Mouse (Mus musculus): ENCODE data around the gene Zbtb44. TPM values are rescaled to one million over a fixed set of nuclear protein-coding genes. Genes with fewer than 3 reads are reported as not detected.

Zbtb44 gene
- polyA plus RNA-seq, 1 experiment from 2014 or later = 4.5 TPM

DNA sequence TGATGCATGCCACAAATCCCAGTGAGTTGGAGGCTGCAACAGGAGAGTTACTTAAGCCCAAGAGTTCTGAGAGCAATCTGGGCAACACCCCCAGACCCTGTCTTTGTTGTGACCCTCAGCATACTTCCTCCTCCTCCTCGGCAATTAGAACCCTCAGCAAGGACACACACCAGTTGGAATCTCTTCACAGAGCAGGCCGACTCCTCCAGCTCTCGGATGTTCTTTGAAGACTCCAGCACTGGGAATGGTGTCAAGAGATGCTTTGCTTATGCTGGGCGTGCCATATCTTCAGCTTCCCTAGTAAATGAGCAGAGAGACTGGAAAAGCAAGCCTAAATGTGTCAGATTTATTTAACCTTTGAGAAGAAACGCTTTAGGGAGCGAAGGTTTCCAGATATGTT lies 50.3 kb downstream of the Zbtb44 start:
- Histone ChIP-seq H3K9me3 (ENCODE audit: control insufficient read depth, low read length) (no peaks in the 10 kb centered on the region), H3K9ac (ENCODE audit: low read length) (no peak overlapping the region), H3K27me3 (ENCODE audit: control insufficient read depth, insufficient read depth, low read length) (no peaks in the 10 kb centered on the region), H3K4me1 (ENCODE audit: control insufficient read depth, insufficient read depth, low read length) (no peaks in the 10 kb centered on the region), H3K36me3 (ENCODE audit: control insufficient read depth, insufficient read depth, low read length) (no peaks in the 10 kb centered on the region), H3K4me3 (ENCODE audit: low read depth, low read length) (no peak overlapping the region), H3K27ac (ENCODE audit: low read depth, low read length) (no peak overlapping the region), H3K4me2 (ENCODE audit: low read depth) (no peak overlapping the region)
- 76% methylated on average over 6 of the region's 6 CpGs for WGBS
- DNase-seq (ENCODE audit: low spot score) (no peak), ATAC-seq (ENCODE audit: insufficient read depth, low FRiP score, low TSS enrichment) (no peak)

DNA sequence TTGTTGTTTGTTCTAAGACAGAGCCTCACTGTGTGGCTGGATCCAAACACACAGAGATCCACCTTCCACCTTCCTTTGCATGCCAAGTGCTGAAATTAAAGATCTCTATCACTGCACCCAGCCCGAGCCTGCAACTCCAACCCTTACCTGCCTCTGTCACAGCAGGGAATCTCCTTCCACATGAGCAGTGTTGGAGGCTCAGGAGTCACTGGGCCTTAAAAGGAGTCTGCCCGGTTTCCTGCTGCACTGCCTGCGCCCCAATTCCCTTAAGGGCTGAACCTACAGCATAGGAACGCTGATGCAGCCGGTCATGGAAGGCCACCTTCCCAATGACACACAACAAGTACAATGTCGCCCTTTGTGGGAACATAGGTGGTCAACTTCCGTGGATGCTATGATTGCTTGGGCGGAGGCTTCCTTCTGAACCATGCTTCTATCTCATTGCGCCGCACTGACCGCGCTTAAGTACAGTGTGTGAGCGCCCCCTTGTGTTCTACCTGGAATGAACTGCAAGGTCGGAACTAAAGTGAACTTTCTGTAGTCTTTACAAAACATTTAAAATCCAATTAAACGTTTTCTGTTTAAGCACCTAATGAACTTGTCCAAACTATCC lies 51.7 kb downstream of the Zbtb44 start:
- DNase-seq (ENCODE audit: low spot score) (peak; percentile 79), ATAC-seq (ENCODE audit: insufficient read depth, low FRiP score, low TSS enrichment) (0 out of 2 replicates have a peak, but pooled peaks have one; percentile 48)
- Histone ChIP-seq H3K4me1 (ENCODE audit: control insufficient read depth, insufficient read depth, low read length) (no peaks in the 10 kb centered on the region), H3K4me3 (ENCODE audit: low read depth, low read length) (no peak overlapping the region), H3K27ac (ENCODE audit: low read depth, low read length) (no peak overlapping the region), H3K9ac (ENCODE audit: low read length) (no peak overlapping the region), H3K27me3 (ENCODE audit: control insufficient read depth, insufficient read depth, low read length) (no peaks in the 10 kb centered on the region), H3K4me2 (ENCODE audit: low read depth) (peak overlapping the region; percentile 35), H3K36me3 (ENCODE audit: control insufficient read depth, insufficient read depth, low read length) (no peaks in the 10 kb centered on the region), H3K9me3 (ENCODE audit: control insufficient read depth, low read length) (no peaks in the 10 kb centered on the region)
- 10% methylated on average over 15 of the region's 15 CpGs for WGBS

DNA sequence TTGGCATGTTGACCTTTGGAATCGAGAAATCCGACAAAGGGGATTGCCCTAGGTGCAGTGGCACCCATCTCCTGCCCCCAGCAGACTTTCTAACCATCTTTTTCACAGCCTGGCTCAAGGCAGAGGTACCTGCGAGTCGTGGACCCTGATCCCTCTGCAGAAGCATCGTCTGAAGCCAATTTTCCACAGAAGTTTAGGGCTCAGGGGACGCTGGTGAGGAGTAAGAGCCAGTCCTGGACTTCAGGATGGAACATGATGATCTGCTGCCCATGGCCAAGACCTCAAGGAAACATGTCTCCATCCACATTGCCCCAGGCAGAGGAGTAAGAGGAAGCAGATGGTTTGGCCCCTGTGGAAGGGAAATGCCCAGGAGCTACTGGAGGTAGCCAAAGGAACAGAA lies 52.3 kb downstream of the Zbtb44 start:
- Histone ChIP-seq H3K4me1 (ENCODE audit: control insufficient read depth, insufficient read depth, low read length) (no peaks in the 10 kb centered on the region), H3K36me3 (ENCODE audit: control insufficient read depth, insufficient read depth, low read length) (no peaks in the 10 kb centered on the region), H3K9ac (ENCODE audit: low read length) (no peak overlapping the region), H3K27ac (ENCODE audit: low read depth, low read length) (no peak overlapping the region), H3K4me2 (ENCODE audit: low read depth) (no peak overlapping the region), H3K4me3 (ENCODE audit: low read depth, low read length) (no peak overlapping the region), H3K9me3 (ENCODE audit: control insufficient read depth, low read length) (no peaks in the 10 kb centered on the region), H3K27me3 (ENCODE audit: control insufficient read depth, insufficient read depth, low read length) (no peaks in the 10 kb centered on the region)
- WGBS = 76% methylated on average over 6 of the region's 6 CpGs
- DNase-seq (ENCODE audit: low spot score) (no peak), ATAC-seq (ENCODE audit: insufficient read depth, low FRiP score, low TSS enrichment) (no peak)

DNA sequence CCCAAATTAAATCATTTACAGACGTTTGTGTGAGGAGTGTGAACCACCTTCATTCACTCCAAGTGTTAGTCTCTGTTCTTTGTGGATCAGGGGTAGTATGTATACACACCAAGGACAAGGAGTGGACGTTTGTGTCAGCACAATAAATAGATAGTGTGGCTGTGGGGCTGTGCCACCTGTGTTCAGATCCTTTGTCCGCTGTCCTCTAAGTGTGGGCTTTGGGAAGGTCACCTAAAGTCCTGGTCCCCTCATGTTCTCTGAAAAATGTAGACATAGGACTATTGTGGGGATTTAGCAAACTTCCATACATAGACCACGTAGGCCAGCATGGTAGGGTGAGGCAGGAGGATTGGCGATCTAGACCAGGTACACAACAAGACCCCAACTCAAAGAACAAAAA lies 55.1 kb downstream of the Zbtb44 start:
- Histone ChIP-seq H3K36me3 (ENCODE audit: control insufficient read depth, insufficient read depth, low read length) (no peaks in the 10 kb centered on the region), H3K9ac (ENCODE audit: low read length) (no peak overlapping the region), H3K27me3 (ENCODE audit: control insufficient read depth, insufficient read depth, low read length) (no peaks in the 10 kb centered on the region), H3K4me3 (ENCODE audit: low read depth, low read length) (no peak overlapping the region), H3K27ac (ENCODE audit: low read depth, low read length) (no peak overlapping the region), H3K4me1 (ENCODE audit: control insufficient read depth, insufficient read depth, low read length) (no peaks in the 10 kb centered on the region), H3K9me3 (ENCODE audit: control insufficient read depth, low read length) (no peaks in the 10 kb centered on the region), H3K4me2 (ENCODE audit: low read depth) (no peak overlapping the region)
- WGBS = 75% methylated on average over 5 of the region's 5 CpGs
- DNase-seq (ENCODE audit: low spot score) = no peak
- ATAC-seq (ENCODE audit: insufficient read depth, low FRiP score, low TSS enrichment) = no peak

DNA sequence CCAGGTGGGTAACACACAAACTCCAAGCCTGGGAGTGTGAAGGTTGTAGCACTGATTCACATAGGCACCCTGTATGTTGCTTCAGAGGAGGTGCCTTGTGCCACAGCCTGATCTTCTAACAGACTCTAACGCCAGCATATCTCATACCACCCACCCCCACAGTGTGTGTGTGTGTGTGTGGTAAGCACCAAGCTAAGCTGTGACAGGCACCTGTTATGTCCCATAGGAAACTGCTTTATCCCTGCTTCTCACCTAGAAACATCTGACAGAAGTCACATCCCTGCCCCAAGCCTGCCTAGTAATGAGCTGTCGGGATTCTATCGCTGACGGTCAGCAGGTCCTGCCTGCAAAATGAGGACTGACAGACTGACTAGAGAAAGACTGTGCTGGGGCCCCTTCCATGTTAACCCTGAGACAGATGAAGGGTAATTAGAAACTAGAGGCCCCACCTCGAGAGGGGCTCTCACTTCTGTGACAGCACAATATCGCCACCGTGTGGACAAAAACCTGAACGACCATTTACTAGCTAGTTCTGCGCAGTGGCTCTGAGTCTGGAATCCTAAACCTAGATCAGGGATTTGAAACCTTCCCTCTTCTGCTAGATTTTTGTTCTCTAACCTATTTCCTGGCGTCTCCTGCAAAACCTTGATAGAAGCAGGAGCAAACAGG lies 55.8 kb downstream of the Zbtb44 start:
- WGBS = 22% methylated on average over 10 of the region's 10 CpGs
- H3K9me3 ChIP-seq (ENCODE audit: control insufficient read depth, low read length) = no peaks in the 10 kb centered on the region
- no peak overlapping the region for H3K4me2 ChIP-seq (ENCODE audit: low read depth)
- peak; percentile 18; the same call in 1 of the 2 replicates for ATAC-seq (ENCODE audit: insufficient read depth, low FRiP score, low TSS enrichment)
- H3K36me3 ChIP-seq (ENCODE audit: control insufficient read depth, insufficient read depth, low read length) = no peaks in the 10 kb centered on the region
- no peak overlapping the region for H3K4me3 ChIP-seq (ENCODE audit: low read depth, low read length)
- H3K9ac ChIP-seq (ENCODE audit: low read length) = no peak overlapping the region
- no peak overlapping the region for H3K27ac ChIP-seq (ENCODE audit: low read depth, low read length)
- peak; percentile 76 for DNase-seq (ENCODE audit: low spot score)
- no peaks in the 10 kb centered on the region for H3K27me3 ChIP-seq (ENCODE audit: control insufficient read depth, insufficient read depth, low read length)
- H3K4me1 ChIP-seq (ENCODE audit: control insufficient read depth, insufficient read depth, low read length) = no peaks in the 10 kb centered on the region

DNA sequence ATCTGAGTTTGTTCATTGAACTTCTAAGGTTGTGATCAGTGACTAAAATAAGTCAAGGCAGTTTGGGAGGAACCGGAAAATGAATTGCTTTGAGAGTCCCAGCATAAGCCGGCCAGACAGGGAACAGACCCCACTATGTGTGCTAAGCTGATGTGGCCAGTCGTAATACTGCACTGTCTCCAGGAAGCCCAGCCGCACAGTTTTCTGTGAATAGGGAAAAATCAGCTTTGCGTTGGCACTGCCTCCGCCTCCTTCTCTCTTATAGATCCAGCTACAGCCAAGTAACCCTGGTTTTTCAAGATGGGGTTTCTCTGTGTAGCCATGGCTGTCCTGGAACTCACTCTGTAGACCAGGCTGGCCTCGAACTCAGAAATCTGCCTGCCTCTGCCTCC lies 56.3 kb downstream of the Zbtb44 start:
- no peaks in the 10 kb centered on the region for H3K27me3 ChIP-seq (ENCODE audit: control insufficient read depth, insufficient read depth, low read length)
- H3K9me3 ChIP-seq (ENCODE audit: control insufficient read depth, low read length) = no peaks in the 10 kb centered on the region
- DNase-seq (ENCODE audit: low spot score) = no peak
- no peak overlapping the region for H3K9ac ChIP-seq (ENCODE audit: low read length)
- H3K4me1 ChIP-seq (ENCODE audit: control insufficient read depth, insufficient read depth, low read length) = no peaks in the 10 kb centered on the region
- H3K4me3 ChIP-seq (ENCODE audit: low read depth, low read length) = no peak overlapping the region
- H3K27ac ChIP-seq (ENCODE audit: low read depth, low read length) = no peak overlapping the region
- H3K4me2 ChIP-seq (ENCODE audit: low read depth) = no peak overlapping the region
- H3K36me3 ChIP-seq (ENCODE audit: control insufficient read depth, insufficient read depth, low read length) = no peaks in the 10 kb centered on the region
- 82% methylated on average over 7 of the region's 7 CpGs for WGBS
- ATAC-seq (ENCODE audit: insufficient read depth, low FRiP score, low TSS enrichment) = no peak

DNA sequence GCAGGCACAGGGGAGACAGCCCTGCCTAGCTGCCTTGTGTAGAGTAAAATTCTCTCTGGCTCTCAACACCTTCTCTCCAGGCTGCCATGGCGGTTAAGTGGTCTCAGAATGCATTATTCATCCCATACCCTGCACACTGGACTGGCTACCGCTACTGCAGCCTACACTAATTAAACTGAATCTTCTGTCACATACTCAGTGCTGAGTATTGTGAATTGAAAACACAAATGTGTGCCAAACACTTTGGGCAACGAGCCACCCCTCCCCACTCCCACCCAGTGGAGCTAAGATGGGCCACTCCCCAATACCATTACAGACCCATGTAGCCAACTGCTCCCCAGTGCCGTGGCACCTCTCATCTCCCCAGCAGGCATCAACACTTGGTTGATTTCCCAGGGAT lies 57.0 kb downstream of the Zbtb44 start:
- no peaks in the 10 kb centered on the region for H3K27me3 ChIP-seq (ENCODE audit: control insufficient read depth, insufficient read depth, low read length)
- DNase-seq (ENCODE audit: low spot score) (no peak), ATAC-seq (ENCODE audit: insufficient read depth, low FRiP score, low TSS enrichment) (no peak)
- no peak overlapping the region for H3K27ac ChIP-seq (ENCODE audit: low read depth, low read length)
- WGBS = 85% methylated on average over 4 of the region's 4 CpGs
- no peak overlapping the region for H3K4me2 ChIP-seq (ENCODE audit: low read depth)
- H3K9ac ChIP-seq (ENCODE audit: low read length) = no peak overlapping the region
- no peak overlapping the region for H3K4me3 ChIP-seq (ENCODE audit: low read depth, low read length)
- H3K4me1 ChIP-seq (ENCODE audit: control insufficient read depth, insufficient read depth, low read length) = no peaks in the 10 kb centered on the region
- H3K36me3 ChIP-seq (ENCODE audit: control insufficient read depth, insufficient read depth, low read length) = no peaks in the 10 kb centered on the region
- no peaks in the 10 kb centered on the region for H3K9me3 ChIP-seq (ENCODE audit: control insufficient read depth, low read length)

DNA sequence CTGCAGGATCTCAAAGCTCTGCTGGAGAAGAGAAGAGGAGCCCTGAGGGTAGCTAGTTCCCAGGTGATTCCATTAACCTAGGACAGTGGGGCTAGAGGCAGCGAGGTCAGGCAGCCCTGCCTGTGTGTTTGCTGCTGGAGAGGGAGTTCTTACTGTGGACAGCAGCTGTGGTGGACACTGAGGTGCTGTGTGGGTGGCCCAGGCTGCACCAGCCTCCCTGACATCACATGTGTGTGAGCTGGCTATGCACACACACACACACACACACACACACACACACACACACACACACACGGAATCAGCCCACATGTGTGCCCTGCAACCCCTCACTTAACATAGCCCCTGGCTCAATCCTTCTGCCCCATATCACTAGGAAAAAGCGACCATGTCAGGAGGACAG lies 57.7 kb downstream of the Zbtb44 start:
- no peaks in the 10 kb centered on the region for H3K4me1 ChIP-seq (ENCODE audit: control insufficient read depth, insufficient read depth, low read length)
- no peak overlapping the region for H3K9ac ChIP-seq (ENCODE audit: low read length)
- no peaks in the 10 kb centered on the region for H3K9me3 ChIP-seq (ENCODE audit: control insufficient read depth, low read length)
- 79% methylated on average over 3 of the region's 3 CpGs for WGBS
- ATAC-seq (ENCODE audit: insufficient read depth, low FRiP score, low TSS enrichment) (no peak), DNase-seq (ENCODE audit: low spot score) (no peak)
- no peak overlapping the region for H3K4me2 ChIP-seq (ENCODE audit: low read depth)
- H3K36me3 ChIP-seq (ENCODE audit: control insufficient read depth, insufficient read depth, low read length) = no peaks in the 10 kb centered on the region
- no peak overlapping the region for H3K27ac ChIP-seq (ENCODE audit: low read depth, low read length)
- no peak overlapping the region for H3K4me3 ChIP-seq (ENCODE audit: low read depth, low read length)
- no peaks in the 10 kb centered on the region for H3K27me3 ChIP-seq (ENCODE audit: control insufficient read depth, insufficient read depth, low read length)

DNA sequence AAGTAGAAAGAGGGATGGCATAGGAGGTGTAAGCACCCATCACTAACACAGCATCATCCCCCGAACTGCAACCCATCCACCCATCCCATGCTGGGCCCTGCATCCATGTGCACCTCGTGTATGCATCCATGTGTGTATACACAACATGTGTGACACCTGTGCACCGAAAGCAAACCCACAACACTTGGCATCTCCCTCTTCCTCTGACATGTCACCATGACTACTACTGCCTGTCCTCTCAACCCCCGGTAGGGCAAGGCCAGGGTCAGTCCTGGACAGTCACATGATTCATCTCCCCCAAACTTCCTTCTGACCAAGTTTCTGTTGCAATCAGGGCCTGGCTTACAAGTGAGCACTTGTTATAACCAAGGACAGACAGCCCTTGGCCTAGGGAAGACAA lies 58.4 kb downstream of the Zbtb44 start:
- 83% methylated on average over 4 of the region's 4 CpGs for WGBS

More for the DNA sequence above, 58.4 kb downstream of the Zbtb44 start:
- H3K4me2 ChIP-seq (ENCODE audit: low read depth) = no peak overlapping the region
- H3K9me3 ChIP-seq (ENCODE audit: control insufficient read depth, low read length) = no peaks in the 10 kb centered on the region
- no peak for DNase-seq (ENCODE audit: low spot score)
- no peaks in the 10 kb centered on the region for H3K27me3 ChIP-seq (ENCODE audit: control insufficient read depth, insufficient read depth, low read length)
- no peaks in the 10 kb centered on the region for H3K36me3 ChIP-seq (ENCODE audit: control insufficient read depth, insufficient read depth, low read length)
- no peaks in the 10 kb centered on the region for H3K4me1 ChIP-seq (ENCODE audit: control insufficient read depth, insufficient read depth, low read length)
- H3K4me3 ChIP-seq (ENCODE audit: low read depth, low read length) = no peak overlapping the region
- no peak overlapping the region for H3K27ac ChIP-seq (ENCODE audit: low read depth, low read length)
- ATAC-seq (ENCODE audit: insufficient read depth, low FRiP score, low TSS enrichment) = no peak
- no peak overlapping the region for H3K9ac ChIP-seq (ENCODE audit: low read length)
